Mouse (Mus musculus) lung, postnatal 0 days (tissue): ENCODE measurements around the gene Twsg1. TPM values are rescaled to one million over a fixed set of nuclear protein-coding genes. Genes with fewer than 3 reads are reported as not detected.

Source experiments
- ATAC-seq: fragments of 200-750 bp; cut with Nextera tagmentation; 2 replicates; pipeline ENCODE4 v1.8.0; 2017; ENCODE audit warnings: moderate library complexity
- DNase-seq: peaks from one replicate; pipeline ENCODE4 v3.0.0-alpha.2; 2016; ENCODE audit warnings: low spot score
- H3K27ac ChIP-seq: fragments of 300-500 bp; sonication (generic); 2 replicates; pipeline ENCODE4 v1.5.1; 2014; ENCODE audit warnings: antibody characterized with exemption, mild to moderate bottlenecking, low read length, mixed read lengths
- H3K27me3 ChIP-seq: fragments of 300-500 bp; sonication (generic); replicated peaks from 2 replicates; pipeline ENCODE4 v1.6.1; 2014; ENCODE audit warnings: low read length, mixed read lengths; ENCODE audit not compliant: insufficient read depth
- H3K36me3 ChIP-seq: fragments of 300-500 bp; sonication (generic); 2 replicates; pipeline ENCODE4 v1.6.1; 2014; ENCODE audit warnings: low read length, mixed read lengths; ENCODE audit not compliant: insufficient read depth
- H3K4me1 ChIP-seq: fragments of 300-500 bp; sonication (generic); 2 replicates; pipeline ENCODE4 v1.6.1; 2014; ENCODE audit warnings: antibody characterized with exemption, low read depth, low read length, mixed read lengths; ENCODE audit not compliant: insufficient read depth
- H3K4me2 ChIP-seq: fragments of 300-500 bp; sonication (generic); replicated peaks from 2 replicates; pipeline ENCODE4 v1.6.1; 2014; ENCODE audit warnings: low read depth, mild to moderate bottlenecking, low read length, moderate library complexity, mixed read lengths
- H3K4me3 ChIP-seq: fragments of 300-500 bp; sonication (generic); 2 replicates; pipeline ENCODE4 v1.5.1; 2014; ENCODE audit warnings: low read depth, low read length
- H3K9ac ChIP-seq: fragments of 300-500 bp; sonication (generic); replicated peaks from 2 replicates; pipeline ENCODE4 v1.6.1; 2014; ENCODE audit warnings: low read depth, mild to moderate bottlenecking
- H3K9me3 ChIP-seq: fragments of 300-500 bp; sonication (generic); 2 replicates; pipeline ENCODE4 v1.6.1; 2016; ENCODE audit warnings: low read length, mixed read lengths
- CTCF ChIP-seq: IDR thresholded peaks from 2 replicates; pipeline ENCODE4 v1.5.1; 2016; ENCODE audit warnings: antibody characterized with exemption, mild to moderate bottlenecking
- EP300 ChIP-seq: IDR thresholded peaks from 2 replicates; pipeline ENCODE4 v1.6.1; 2016; ENCODE audit warnings: antibody characterized with exemption, mild to moderate bottlenecking, control low read depth
- WGBS: fragments of 180-500 bp; shearing (Covaris S2); extraction: QIAGEN DNeasy Blood & Tissue Kit; methylation state at CpG from one replicate; pipeline ENCODE4 v1.1.7; 2014; 5-methylcytosine and 5-hydroxymethylcytosine counted together
- polyA plus RNA-seq: library from polyadenylated mRNA; unstranded; fragments of >200 nt; fragmentation: Nextera tagmentation; extraction: Ambion mirVana; gene quantifications from 2 replicates; pipeline ENCODE4 v1.2.1, GENCODE M21; 2015

Twsg1 gene
- polyA plus RNA-seq, 1 experiment from 2014 or later = 89.1 TPM

DNA sequence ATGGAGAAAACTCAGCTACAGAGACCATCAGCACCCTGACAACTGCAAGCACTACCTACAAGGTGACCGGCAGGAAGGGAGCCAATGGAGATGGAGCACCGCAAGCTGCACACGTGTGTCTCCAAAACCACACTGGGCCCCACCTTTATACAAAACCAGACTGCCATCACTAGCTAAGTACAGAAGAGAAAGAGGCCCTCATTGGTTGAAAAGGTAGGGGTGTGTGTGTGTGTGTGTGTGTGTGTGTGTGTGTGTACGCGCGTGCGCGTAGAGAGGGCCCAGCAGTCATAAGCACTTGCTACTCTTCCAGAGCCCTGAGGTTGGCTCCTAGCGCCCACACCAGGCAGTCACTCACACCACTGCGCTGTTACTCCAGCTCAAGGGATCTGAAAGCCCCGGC, 77.2 kb downstream of the Twsg1 start:
- TF ChIP-seq CTCF (no peak), EP300 (no peak)
- WGBS = 86% methylated on average over 11 of the region's 11 CpGs
- no peaks in the 10 kb centered on the region for H3K36me3 ChIP-seq
- no peaks in the 10 kb centered on the region for H3K9me3 ChIP-seq
- H3K4me1 ChIP-seq = no peaks in the 10 kb centered on the region; the same call in 1 of the 2 replicates
- no peak overlapping the region for H3K9ac ChIP-seq
- no peak overlapping the region for H3K4me3 ChIP-seq
- DNase-seq (no peak), ATAC-seq (no peak)
- H3K27ac ChIP-seq = no peak overlapping the region
- H3K27me3 ChIP-seq = no peaks in the 10 kb centered on the region
- no peak overlapping the region for H3K4me2 ChIP-seq

DNA sequence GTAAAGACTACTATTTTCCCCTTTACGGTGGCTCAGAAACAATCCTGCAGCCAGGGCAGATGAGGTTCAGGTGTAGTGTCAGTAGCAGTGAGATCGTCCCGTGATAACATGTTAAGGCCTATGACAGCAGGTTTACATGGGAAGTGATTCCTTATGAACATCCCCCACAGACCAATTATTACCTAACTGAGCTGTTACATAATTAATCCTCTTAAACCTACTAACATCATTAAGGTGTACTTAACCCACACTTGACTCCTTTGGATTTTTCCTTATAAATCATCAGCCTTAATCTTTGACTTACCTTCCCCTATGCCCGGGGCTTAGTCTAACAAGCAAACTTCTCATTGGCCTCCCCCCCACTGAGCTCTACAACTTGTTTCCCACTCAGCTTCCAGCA, 77.9 kb downstream of the Twsg1 start:
- Histone ChIP-seq H3K4me1 (no peaks in the 10 kb centered on the region; the same call in 1 of the 2 replicates), H3K27ac (no peak overlapping the region), H3K4me3 (no peak overlapping the region), H3K9me3 (no peaks in the 10 kb centered on the region), H3K27me3 (no peaks in the 10 kb centered on the region), H3K36me3 (no peaks in the 10 kb centered on the region), H3K9ac (no peak overlapping the region), H3K4me2 (no peak overlapping the region)
- no peak for ATAC-seq
- WGBS = 74% methylated on average over 4 of the region's 4 CpGs
- no peak for DNase-seq
- TF ChIP-seq EP300 (no peak), CTCF (no peak)

DNA sequence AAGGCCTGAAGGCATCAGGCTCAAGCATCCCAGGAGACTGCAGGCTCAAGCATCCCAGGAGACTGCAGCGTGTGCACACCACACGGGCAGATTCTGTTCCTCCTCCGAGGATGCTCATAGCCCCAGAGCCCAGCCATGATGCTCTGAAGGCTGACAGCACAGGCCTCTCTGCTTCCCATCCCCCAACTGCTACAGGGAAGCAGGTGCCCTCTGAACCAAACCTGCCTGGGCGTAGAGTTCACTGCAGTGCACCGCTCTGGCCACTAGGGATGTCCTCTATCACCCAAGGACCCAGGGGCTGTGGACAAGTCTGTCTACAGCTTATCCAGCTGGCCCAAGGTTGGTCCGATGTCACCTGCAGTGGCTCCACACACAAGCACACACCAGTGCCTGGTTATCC, 78.4 kb downstream of the Twsg1 start:
- Histone ChIP-seq H3K4me3 (no peak overlapping the region), H3K36me3 (no peaks in the 10 kb centered on the region), H3K4me2 (no peak overlapping the region), H3K4me1 (no peaks in the 10 kb centered on the region; the same call in 1 of the 2 replicates), H3K9ac (no peak overlapping the region), H3K27me3 (no peaks in the 10 kb centered on the region), H3K27ac (no peak overlapping the region), H3K9me3 (no peaks in the 10 kb centered on the region)
- TF ChIP-seq EP300 = no peak
- peak; percentile 81 for TF ChIP-seq CTCF
- ATAC-seq (peak; percentile 63; the same call in 1 of the 2 replicates), DNase-seq (peak; percentile 51)
- 37% methylated on average over 6 of the region's 6 CpGs for WGBS

- DNase-seq = no peak
- Histone ChIP-seq H3K27ac (peak overlapping the region; percentile 47; the same call in 1 of the 2 replicates), H3K27me3 (no peaks in the 10 kb centered on the region), H3K9ac (no peak overlapping the region), H3K4me3 (no peak overlapping the region), H3K36me3 (no peaks in the 10 kb centered on the region), H3K9me3 (no peaks in the 10 kb centered on the region), H3K4me1 (no peaks in the 10 kb centered on the region; the same call in 1 of the 2 replicates), H3K4me2 (no peak overlapping the region)
- TF ChIP-seq CTCF (no peak), EP300 (no peak)
- no peak for ATAC-seq
- 42% methylated on average over 6 of the region's 6 CpGs for WGBS
Observed at GRCm38 (mm10) chr17:65872051-65872450, 79.0 kb downstream of the Twsg1 start.

Other genes with a start within 250 kb of the Twsg1 start
- gene Rab31, start 178.5 kb downstream of the Twsg1 start, polyA plus RNA-seq = 33.3 and 33.5 TPM in 2 replicates
- gene Ppp4r1, start 168.7 kb downstream of the Twsg1 start, polyA plus RNA-seq = 21.2 and 26.5 TPM in 2 replicates
- gene Ralbp1, start 65.4 kb downstream of the Twsg1 start, polyA plus RNA-seq = 151 and 155 TPM in 2 replicates
- 29.4 and 33.4 TPM in 2 replicates for gene Ankrd12, start 125.9 kb upstream of the Twsg1 start, polyA plus RNA-seq
- 219 and 239 TPM in 2 replicates for gene Ndufv2, start 150.3 kb upstream of the Twsg1 start, polyA plus RNA-seq
- 40.1 and 43.4 TPM in 2 replicates for gene Washc1, start 160.3 kb upstream of the Twsg1 start, polyA plus RNA-seq
- gene Ddx11, start 172.3 kb upstream of the Twsg1 start, polyA plus RNA-seq = 2.1 and 2.2 TPM in 2 replicates